Mouse (Mus musculus) megakaryocyte, adult 5-6 weeks (primary cell): ENCODE measurements around the gene Vps16. TPM values are rescaled to one million over a fixed set of nuclear protein-coding genes. Genes with fewer than 3 reads are reported as not detected.

Experiments used
- ATAC-seq: 2 replicates; pipeline ENCODE4 v1.8.0; 2016; ENCODE audit warnings: mild to moderate bottlenecking, inconsistent platforms; ENCODE audit not compliant: poor library complexity, severe bottlenecking
- total RNA-seq, 2 experiments: library from RNA; stranded (forward) in 1 of 2; stranded (reverse) in 1 of 2; fragments of 153-499, 151-499 nt in 1 of 2; fragments of 221-1000, 200-1000 nt in 1 of 2; gene quantifications; 2 replicates each; pipeline versions ENCODE4 v1.2.3 to v1.2.4; 2015 to 2017

Vps16 gene
- total RNA-seq, 2 experiments from 2014 or later, result 74.6 to 96.7 TPM

GRCm38 (mm10) chr2:130457871-130458270 lies 33.7 kb downstream of the Vps16 start:
- ATAC-seq, result no peak

- ATAC-seq, result no peak
Measured at GRCm38 (mm10) chr2:130459576-130459975, 35.4 kb downstream of the Vps16 start.

DNA sequence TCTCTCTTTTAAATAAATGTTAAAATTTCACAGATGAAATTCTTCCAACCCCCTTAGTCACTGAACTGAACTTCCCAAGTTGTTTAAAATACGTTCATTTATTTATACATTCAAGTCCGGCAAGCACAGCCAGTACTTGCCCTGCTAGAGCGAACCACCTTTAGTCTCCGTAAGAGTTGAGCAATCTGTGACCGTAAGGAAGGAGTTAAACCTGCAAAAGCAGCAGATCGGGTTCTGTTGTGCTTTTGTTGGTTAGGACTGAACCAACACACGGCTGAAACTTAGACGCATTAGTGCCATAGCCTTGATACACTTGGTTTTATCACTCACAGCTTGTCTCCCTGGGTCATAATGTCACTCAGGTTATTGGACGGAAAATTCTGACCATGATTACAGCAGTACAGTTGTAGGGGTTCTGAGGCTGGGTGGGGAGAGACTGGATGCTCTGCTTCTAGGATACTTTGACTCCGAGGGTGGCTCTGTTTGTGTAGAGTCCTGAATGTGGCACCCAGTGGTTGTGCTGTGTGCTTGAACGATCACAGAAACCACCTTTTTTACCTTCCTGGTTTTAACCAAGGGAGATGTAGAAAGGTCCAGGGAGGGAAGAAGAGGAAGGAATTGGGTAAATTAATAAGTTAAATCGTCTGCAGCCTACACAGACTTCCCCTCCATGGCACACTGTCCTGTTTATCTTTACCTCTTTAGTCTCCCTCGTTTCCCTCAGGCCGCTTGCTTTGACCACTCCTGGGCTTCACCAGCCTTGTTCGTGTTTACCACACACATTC lies 37.3 kb downstream of the Vps16 start:
- peak; percentile 51 for ATAC-seq

DNA sequence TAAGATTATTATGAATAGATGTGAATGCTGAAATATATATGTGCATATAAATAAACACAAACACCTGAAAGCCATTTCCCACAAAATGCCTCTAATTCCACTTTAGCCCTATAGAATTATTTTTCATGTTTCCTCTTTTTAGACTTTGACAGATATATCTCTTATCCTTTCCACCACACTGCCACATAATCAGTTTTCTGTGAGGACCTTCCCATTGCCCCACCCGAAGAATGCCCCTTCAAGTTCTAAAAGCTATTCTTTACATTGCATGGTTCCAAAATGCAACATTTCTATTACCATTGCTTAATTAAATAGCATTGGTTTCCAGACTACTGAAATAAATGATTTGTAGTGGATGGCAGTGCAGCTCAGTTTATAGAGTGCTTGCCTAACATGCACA lies 42.3 kb downstream of the Vps16 start:
- ATAC-seq, result no peak

DNA sequence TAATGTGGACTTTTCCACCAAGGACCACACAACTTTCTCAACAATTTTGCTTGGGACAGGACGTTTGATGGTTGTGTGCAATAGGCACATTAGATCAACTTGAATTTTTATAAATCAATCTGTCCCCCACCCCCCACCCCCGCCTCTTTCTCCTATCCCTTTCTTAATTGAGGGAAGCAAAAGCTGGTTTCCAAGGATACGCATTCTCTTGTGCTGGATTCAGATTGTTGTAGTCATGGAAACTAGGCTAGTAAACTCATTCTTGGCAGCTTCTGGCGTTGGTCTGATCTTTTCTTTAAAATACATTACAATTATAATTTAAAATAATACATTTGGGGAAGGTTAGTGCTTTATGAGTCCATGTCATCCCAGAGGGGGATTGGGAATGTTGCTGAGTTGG lies 45.2 kb downstream of the Vps16 start:
- ATAC-seq, result no peak

GRCm38 (mm10) chr2:130469935-130470334 lies 45.8 kb downstream of the Vps16 start:
- ATAC-seq, result no peak

GRCm38 (mm10) chr2:130472908-130473510 lies 48.9 kb downstream of the Vps16 start:
- peak; percentile 69 for ATAC-seq

DNA sequence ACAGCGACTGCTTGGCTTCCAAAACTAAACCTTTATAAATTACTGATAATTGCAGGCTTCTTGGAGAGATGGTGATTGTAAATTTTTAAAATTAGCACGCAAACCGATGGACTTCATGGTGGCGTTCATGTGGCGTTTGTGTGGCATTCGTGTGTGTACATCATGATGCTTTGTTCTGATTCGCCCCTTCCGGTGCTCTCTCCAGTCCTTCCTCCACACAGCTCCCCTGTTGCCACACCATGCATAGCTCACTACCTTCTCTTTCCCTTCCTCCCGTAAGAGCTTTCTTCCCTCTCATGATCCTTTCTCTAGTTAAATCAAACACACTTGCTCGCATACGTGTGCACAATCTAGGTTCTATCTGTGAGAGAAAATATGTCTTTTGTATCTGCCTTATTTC lies 51.6 kb downstream of the Vps16 start:
- peak; percentile 38; the same call in 1 of the 2 replicates for ATAC-seq

GRCm38 (mm10) chr2:130476666-130477297 lies 52.6 kb downstream of the Vps16 start:
- ATAC-seq, result no peak

GRCm38 (mm10) chr2:130482177-130482576 lies 58.0 kb downstream of the Vps16 start:
- no peak for ATAC-seq

GRCm38 (mm10) chr2:130482700-130483099 lies 58.6 kb downstream of the Vps16 start:
- ATAC-seq, result no peak

DNA sequence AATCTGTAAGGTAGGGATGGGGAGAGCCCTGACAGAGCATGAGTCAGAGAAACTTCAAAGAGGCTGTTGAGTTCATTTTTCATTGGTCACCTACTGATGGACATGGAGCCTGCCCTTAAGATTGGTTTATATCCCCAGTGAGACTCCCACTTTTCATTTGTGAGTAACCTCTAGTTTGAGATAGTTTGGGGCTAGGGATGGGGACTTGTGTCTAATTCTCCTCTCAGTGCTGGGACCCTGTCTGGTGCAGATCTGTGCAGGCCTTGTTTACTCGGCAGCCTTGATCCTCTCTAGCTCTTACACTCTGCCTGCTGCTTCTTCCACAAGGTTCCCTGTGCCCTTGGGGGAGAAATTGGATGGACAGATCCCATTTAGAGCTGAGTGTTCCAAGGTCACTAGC lies 60.1 kb downstream of the Vps16 start:
- no peak for ATAC-seq

- ATAC-seq, result no peak
Measured at GRCm38 (mm10) chr2:130488002-130488401, 63.9 kb downstream of the Vps16 start.

- ATAC-seq, result peak; percentile 75
Measured at GRCm38 (mm10) chr2:130488600-130488999, 64.5 kb downstream of the Vps16 start.

DNA sequence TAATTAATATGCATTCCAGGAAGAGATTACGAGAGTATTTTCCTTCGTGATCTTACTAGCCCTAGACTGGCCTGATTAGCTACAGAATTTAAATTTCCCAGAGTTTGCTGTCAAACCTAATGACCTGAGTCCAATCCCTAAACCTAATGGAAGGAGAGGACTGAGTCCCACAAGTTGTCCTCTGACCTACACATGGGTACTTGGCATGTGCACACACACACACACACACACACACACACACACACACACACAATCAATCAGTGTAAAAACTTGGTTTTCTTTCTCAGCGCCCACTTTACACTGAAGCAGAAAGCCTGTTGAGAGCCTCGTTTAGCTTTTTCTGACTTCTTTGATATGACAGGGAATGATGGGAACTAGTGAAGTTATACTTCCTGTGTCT lies 67.0 kb downstream of the Vps16 start:
- no peak for ATAC-seq

DNA sequence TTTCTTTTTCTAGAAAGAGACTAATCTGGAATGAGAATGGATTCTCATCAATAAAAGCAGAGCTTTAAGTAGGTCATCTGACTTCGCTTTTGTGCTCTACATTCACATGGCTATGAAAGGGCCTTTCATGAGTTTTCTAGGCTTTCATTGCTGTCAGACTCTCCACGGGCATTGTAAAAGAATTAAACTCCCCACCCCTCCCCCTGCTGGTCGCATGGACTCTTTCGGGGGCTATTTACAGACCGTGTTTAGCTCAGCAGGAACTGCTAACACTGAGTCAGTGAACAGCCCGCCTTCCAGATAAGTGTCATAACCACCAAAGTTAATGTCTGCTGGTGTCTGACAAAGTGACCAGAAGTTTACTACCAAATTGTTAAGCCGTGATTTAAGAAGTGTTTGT lies 67.4 kb downstream of the Vps16 start:
- no peak; the same call in 1 of the 2 replicates for ATAC-seq

Other genes with a start within 250 kb of the Vps16 start
- 226 and 247 TPM in 2 replicates for gene Snrpb, start 244.9 kb upstream of the Vps16 start, total RNA-seq (2015)
- gene Snrpb, start 244.9 kb upstream of the Vps16 start, total RNA-seq (2017), result 154 and 191 TPM in 2 replicates
- gene Tmc2, start 229.1 kb upstream of the Vps16 start, total RNA-seq (2015), result not detected in 2 replicates
- gene Tmc2, start 229.1 kb upstream of the Vps16 start, total RNA-seq (2017), result not detected in 2 replicates
- gene Nop56, start 149.9 kb upstream of the Vps16 start, total RNA-seq (2015), result 104 and 111 TPM in 2 replicates
- gene Nop56, start 149.9 kb upstream of the Vps16 start, total RNA-seq (2017), result 138 and 139 TPM in 2 replicates
- gene Idh3b, start 139.8 kb upstream of the Vps16 start, total RNA-seq (2015), result 132 and 136 TPM in 2 replicates
- 85.6 and 92.9 TPM in 2 replicates for gene Idh3b, start 139.8 kb upstream of the Vps16 start, total RNA-seq (2017)
- gene Ebf4, start 129.2 kb upstream of the Vps16 start, total RNA-seq (2015), result not detected in 2 replicates
- gene Ebf4, start 129.2 kb upstream of the Vps16 start, total RNA-seq (2017), result not detected in 2 replicates
- 0.18 and 0.25 TPM in 2 replicates for gene Cpxm1, start 26.8 kb upstream of the Vps16 start, total RNA-seq (2015)
- 0.37 and 0.53 TPM in 2 replicates for gene Cpxm1, start 26.8 kb upstream of the Vps16 start, total RNA-seq (2017)
- gene Gm28372, start 19.1 kb upstream of the Vps16 start, total RNA-seq (2015), result not detected in 2 replicates
- gene Gm28372, start 19.1 kb upstream of the Vps16 start, total RNA-seq (2017), result not detected in 2 replicates
- not detected in 2 replicates for gene 1700020A23Rik, start 19.1 kb upstream of the Vps16 start, total RNA-seq (2015)
- not detected in 2 replicates for gene 1700020A23Rik, start 19.1 kb upstream of the Vps16 start, total RNA-seq (2017)
- gene Tmem239, start 17.9 kb upstream of the Vps16 start, total RNA-seq (2015), result not detected in 2 replicates
- not detected in 2 replicates for gene Tmem239, start 17.9 kb upstream of the Vps16 start, total RNA-seq (2017)
- 6.1 and 6.7 TPM in 2 replicates for gene Pced1a, start 362 bp downstream of the Vps16 start, total RNA-seq (2015)
- gene Pced1a, start 362 bp downstream of the Vps16 start, total RNA-seq (2017), result 12.2 and 14.1 TPM in 2 replicates
- gene Ptpra, start 25.9 kb downstream of the Vps16 start, total RNA-seq (2015), result 59.3 and 60.3 TPM in 2 replicates
- gene Ptpra, start 25.9 kb downstream of the Vps16 start, total RNA-seq (2017), result 163 and 173 TPM in 2 replicates
- gene Mrps26, start 139.4 kb downstream of the Vps16 start, total RNA-seq (2015), result 39.5 and 42.2 TPM in 2 replicates
- gene Mrps26, start 139.4 kb downstream of the Vps16 start, total RNA-seq (2017), result 34.3 and 35.4 TPM in 2 replicates
- not detected in 2 replicates for gene Oxt, start 151.8 kb downstream of the Vps16 start, total RNA-seq (2015)
- gene Oxt, start 151.8 kb downstream of the Vps16 start, total RNA-seq (2017), result not detected in 2 replicates
- not detected in 2 replicates for gene Avp, start 158.2 kb downstream of the Vps16 start, total RNA-seq (2015)
- not detected in 2 replicates for gene Avp, start 158.2 kb downstream of the Vps16 start, total RNA-seq (2017)
- 11.0 and 12.4 TPM in 2 replicates for gene Fastkd5, start 205.7 kb downstream of the Vps16 start, total RNA-seq (2015)
- 11.9 and 12.4 TPM in 2 replicates for gene Fastkd5, start 205.7 kb downstream of the Vps16 start, total RNA-seq (2017)
- 3.7 and 4.1 TPM in 2 replicates for gene Ubox5, start 205.7 kb downstream of the Vps16 start, total RNA-seq (2015)
- gene Ubox5, start 205.7 kb downstream of the Vps16 start, total RNA-seq (2017), result 4.4 and 10.2 TPM in 2 replicates
- gene Lzts3, start 218.5 kb downstream of the Vps16 start, total RNA-seq (2015), result 0.25 and 0.65 TPM in 2 replicates
- gene Lzts3, start 218.5 kb downstream of the Vps16 start, total RNA-seq (2017), result 0.24 and 0.37 TPM in 2 replicates
- 41.6 and 45.2 TPM in 2 replicates for gene Ddrgk1, start 240.3 kb downstream of the Vps16 start, total RNA-seq (2015)
- 51.3 and 64.6 TPM in 2 replicates for gene Ddrgk1, start 240.3 kb downstream of the Vps16 start, total RNA-seq (2017)
- 30.3 and 31.9 TPM in 2 replicates for gene Itpa, start 243.3 kb downstream of the Vps16 start, total RNA-seq (2015)
- 48.5 and 50.7 TPM in 2 replicates for gene Itpa, start 243.3 kb downstream of the Vps16 start, total RNA-seq (2017)